Mouse (Mus musculus): ENCODE data around the gene Gbx1. TPM values are rescaled to one million over a fixed set of nuclear protein-coding genes. Genes with fewer than 3 reads are reported as not detected.

Gbx1 gene
- total and polyA plus RNA-seq, 3 experiments: 0.08 to 0.49 TPM; not detected in 1

DNA sequence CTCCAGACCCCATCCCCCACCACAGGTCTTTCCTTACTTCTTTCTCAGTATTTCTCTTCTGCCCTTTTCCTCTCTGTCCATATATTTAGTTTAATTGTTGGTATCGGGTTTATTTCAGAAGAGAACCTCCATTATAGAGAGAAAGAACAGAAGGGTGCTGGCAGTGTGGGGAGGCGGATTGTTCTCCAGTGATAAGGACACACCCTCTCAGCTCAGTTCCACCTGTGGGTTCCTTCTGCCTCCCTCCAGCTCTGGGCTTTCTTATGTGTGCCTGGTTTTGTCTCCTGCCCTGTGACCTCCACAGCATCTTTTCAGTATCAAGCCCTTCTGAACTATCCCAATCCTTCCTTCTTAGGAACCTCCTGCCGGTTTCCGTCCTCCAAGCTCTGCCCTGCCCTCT lies 2.5 kb downstream of the Gbx1 start:
- no peak overlapping the region for H3K27ac ChIP-seq (ENCODE audit: control insufficient read depth, low read depth, low read length)
- peaks cover 3 to 15% of the 10 kb centered on the region in 2 experiments; a peak in 3 of 4 replicates for H3K4me1 ChIP-seq (ENCODE audit: control insufficient read depth in 1 of 2, insufficient read depth in 2 of 2, low read length in 2 of 2)
- H3K36me3 ChIP-seq (ENCODE audit: control insufficient read depth in 1 of 2, insufficient read depth in 2 of 2, low read length in 2 of 2): peaks cover 0 to 11% of the 10 kb centered on the region in 2 experiments; a peak in 2 of 4 replicates
- TF ChIP-seq GATA1 (IDR thresholded peaks at IDR 0.05; ENCODE audit: low read depth, low read length) (no peak), USF2 (IDR thresholded peaks at IDR 0.05; ENCODE audit: borderline replicate concordance in 1 of 2, insufficient read depth in 1 of 2, low read depth in 1 of 2, low read length in 2 of 2) (no peak), POLR2A (IDR thresholded peaks at IDR 0.05; ENCODE audit: control insufficient read depth in 1 of 2, insufficient read depth in 1 of 2, low read depth in 1 of 2, low read length in 2 of 2, poor library complexity in 1 of 2) (no peak), CHD1 (IDR thresholded peaks at IDR 0.05; ENCODE audit: low read depth, low read length) (no peak), JUND (IDR thresholded peaks at IDR 0.05; ENCODE audit: low read depth, low read length) (no peak), MXI1 (IDR thresholded peaks at IDR 0.05; ENCODE audit: low read depth, low read length) (no peak), NRF1 (IDR thresholded peaks at IDR 0.05; ENCODE audit: insufficient read depth, low read depth, low read length, poor library complexity, severe bottlenecking) (no peak), EP300 (IDR thresholded peaks at IDR 0.05; ENCODE audit: low read depth in 1 of 2, low read length in 2 of 2) (no peak), HCFC1 (IDR thresholded peaks at IDR 0.05; ENCODE audit: low read depth, low read length) (no peak), RCOR1 (IDR thresholded peaks at IDR 0.05; ENCODE audit: low read depth, low read length) (no peak), POLR2AphosphoS5 (IDR thresholded peaks at IDR 0.05; ENCODE audit: borderline replicate concordance, low read depth, low read length) (no peak), MYB (IDR thresholded peaks at IDR 0.05; ENCODE audit: low read depth, low read length) (no peak), NELFE (IDR thresholded peaks at IDR 0.05; ENCODE audit: low read depth, low read length) (no peak), POLR2AphosphoS2 (IDR thresholded peaks at IDR 0.05; ENCODE audit: low read length) (no peak), ZMIZ1 (IDR thresholded peaks at IDR 0.05; ENCODE audit: low read depth, low read length) (no peak)
- H3K79me2 ChIP-seq (ENCODE audit: control insufficient read depth, insufficient read depth, low read length, poor library complexity): no peaks in the 10 kb centered on the region
- peaks cover 12 to 26% of the 10 kb centered on the region in 2 experiments for H3K27me3 ChIP-seq (ENCODE audit: control insufficient read depth in 1 of 2, insufficient read depth in 2 of 2, low read length in 2 of 2)
- H3K4me3 ChIP-seq (ENCODE audit: control insufficient read depth in 1 of 2, insufficient read depth in 1 of 2, low read depth in 2 of 2, low read length in 2 of 2): no peak overlapping the region
- no peak for DNase-seq (ENCODE audit: low read depth, low spot score)
- H3K9ac ChIP-seq (ENCODE audit: control insufficient read depth, low read depth, low read length, poor library complexity, severe bottlenecking): no peak overlapping the region
- no peaks in the 10 kb centered on the region for H3K9me3 ChIP-seq (replicated peaks; ENCODE audit: insufficient read depth, low read length)

DNA sequence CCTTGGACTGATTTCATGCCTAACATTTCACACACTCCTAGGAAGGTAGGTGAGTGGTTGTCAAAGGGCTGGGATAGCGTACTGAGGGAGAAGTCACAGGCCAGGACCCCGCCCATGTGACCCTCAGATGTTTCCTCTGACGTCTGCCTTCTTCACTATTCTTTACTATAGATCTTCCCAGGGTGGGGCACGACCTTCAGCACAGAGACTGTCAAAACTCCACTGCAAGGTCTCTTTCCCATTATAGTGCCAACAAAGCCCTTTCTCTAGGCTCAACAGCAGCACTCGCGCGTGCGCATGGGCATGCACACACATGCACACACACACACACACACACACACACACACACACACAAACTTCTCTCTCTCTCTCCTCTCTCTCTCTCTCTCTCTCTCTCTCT lies 3.2 kb downstream of the Gbx1 start:
- no peak for DNase-seq (ENCODE audit: low read depth, low spot score)
- Histone ChIP-seq H3K4me1 (ENCODE audit: control insufficient read depth in 1 of 2, insufficient read depth in 2 of 2, low read length in 2 of 2) (peaks cover 3 to 10% of the 10 kb centered on the region in 2 experiments; a peak in 3 of 4 replicates), H3K27ac (ENCODE audit: control insufficient read depth, low read depth, low read length) (no peak overlapping the region), H3K79me2 (ENCODE audit: control insufficient read depth, insufficient read depth, low read length, poor library complexity) (no peaks in the 10 kb centered on the region), H3K27me3 (ENCODE audit: control insufficient read depth in 1 of 2, insufficient read depth in 2 of 2, low read length in 2 of 2) (peaks cover 15 to 31% of the 10 kb centered on the region in 2 experiments), H3K4me3 (ENCODE audit: control insufficient read depth in 1 of 2, insufficient read depth in 1 of 2, low read depth in 2 of 2, low read length in 2 of 2) (no peak overlapping the region), H3K9ac (ENCODE audit: control insufficient read depth, low read depth, low read length, poor library complexity, severe bottlenecking) (no peak overlapping the region), H3K36me3 (ENCODE audit: control insufficient read depth in 1 of 2, insufficient read depth in 2 of 2, low read length in 2 of 2) (peaks cover 0 to 9% of the 10 kb centered on the region in 2 experiments; a peak in 2 of 4 replicates), H3K9me3 (replicated peaks; ENCODE audit: insufficient read depth, low read length) (no peaks in the 10 kb centered on the region)
- no peak for TF ChIP-seq HCFC1 (IDR thresholded peaks at IDR 0.05; ENCODE audit: low read depth, low read length)
- TF ChIP-seq USF1 (IDR thresholded peaks at IDR 0.05; ENCODE audit: low read depth, low read length): no peak
- TF ChIP-seq TBP (IDR thresholded peaks at IDR 0.05; ENCODE audit: low read depth, low read length): no peak
- no peak for TF ChIP-seq MAFK (IDR thresholded peaks at IDR 0.05; ENCODE audit: borderline replicate concordance, low read depth, low read length)
- no peak for TF ChIP-seq JUND (IDR thresholded peaks at IDR 0.05; ENCODE audit: low read depth, low read length)
- no peak for TF ChIP-seq UBTF (IDR thresholded peaks at IDR 0.05; ENCODE audit: borderline replicate concordance, insufficient read depth, low read depth, low read length)
- TF ChIP-seq E2F4 (IDR thresholded peaks at IDR 0.05; ENCODE audit: borderline replicate concordance, low read depth, low read length): no peak
- TF ChIP-seq ZNF384 (IDR thresholded peaks at IDR 0.05; ENCODE audit: low read depth, low read length): no peak
- TF ChIP-seq ZC3H11A (IDR thresholded peaks at IDR 0.05; ENCODE audit: low read depth, low read length): no peak
- no peak for TF ChIP-seq ETS1 (IDR thresholded peaks at IDR 0.05; ENCODE audit: low read depth, low read length)
- TF ChIP-seq SIN3A (IDR thresholded peaks at IDR 0.05; ENCODE audit: low read length): no peak

All from MEL (cell line).